Mouse (Mus musculus) CH12.LX (cell line): ENCODE data around the gene Cpne9.

Experiments used
- BHLHE40 ChIP-seq: IDR thresholded peaks from 2 replicates; pipeline ENCODE4 v1.6.1; 2011; ENCODE audit warnings: mild to moderate bottlenecking, low read depth, low read length, improper control_type of control experiment
- CTCF ChIP-seq, 2 experiments: IDR thresholded peaks in 1 of 2; conservative IDR thresholded peaks in 1 of 2; 2 replicates each; pipeline ENCODE4 v1.5.1; 2011 to 2012; ENCODE audit warnings: low read depth in 2 of 2, low read length in 2 of 2, improper control_type of control experiment in 1 of 2, inconsistent platforms in 1 of 2, mild to moderate bottlenecking in 1 of 2, moderate library complexity in 1 of 2
- EP300 ChIP-seq: IDR thresholded peaks from 2 replicates; pipeline ENCODE4 v1.6.1; 2011; ENCODE audit warnings: low read length, improper control_type of control experiment
- IRF4 ChIP-seq: IDR thresholded peaks from 2 replicates; pipeline ENCODE4 v1.6.1; 2014; ENCODE audit warnings: low read depth, mild to moderate bottlenecking, inconsistent platforms, low read length, improper control_type of control experiment
- POLR2A ChIP-seq: IDR thresholded peaks from 2 replicates; pipeline ENCODE4 v1.6.1; 2011; ENCODE audit warnings: low read depth, mild to moderate bottlenecking, improper control_type of control experiment, low read length
- RAD21 ChIP-seq: IDR thresholded peaks from 2 replicates; pipeline ENCODE4 v1.6.1; 2011; ENCODE audit warnings: low read depth, mild to moderate bottlenecking, low read length, improper control_type of control experiment, moderate library complexity
- SIN3A ChIP-seq: IDR thresholded peaks from 2 replicates; pipeline ENCODE4 v1.6.1; 2012; ENCODE audit warnings: low read length, improper control_type of control experiment, inconsistent platforms
- TBP ChIP-seq: conservative IDR thresholded peaks from 2 replicates; pipeline ENCODE4 v1.6.1; 2011; ENCODE audit warnings: low read depth, low read length, improper control_type of control experiment
- TCF12 ChIP-seq: IDR thresholded peaks from 2 replicates; pipeline ENCODE4 v1.6.1; 2014; ENCODE audit warnings: low read depth, mild to moderate bottlenecking, inconsistent platforms, low read length, improper control_type of control experiment
- ZNF384 ChIP-seq: IDR thresholded peaks from 2 replicates; pipeline ENCODE4 v1.6.1; 2012; ENCODE audit warnings: low read depth, low read length, improper control_type of control experiment, inconsistent platforms

DNA sequence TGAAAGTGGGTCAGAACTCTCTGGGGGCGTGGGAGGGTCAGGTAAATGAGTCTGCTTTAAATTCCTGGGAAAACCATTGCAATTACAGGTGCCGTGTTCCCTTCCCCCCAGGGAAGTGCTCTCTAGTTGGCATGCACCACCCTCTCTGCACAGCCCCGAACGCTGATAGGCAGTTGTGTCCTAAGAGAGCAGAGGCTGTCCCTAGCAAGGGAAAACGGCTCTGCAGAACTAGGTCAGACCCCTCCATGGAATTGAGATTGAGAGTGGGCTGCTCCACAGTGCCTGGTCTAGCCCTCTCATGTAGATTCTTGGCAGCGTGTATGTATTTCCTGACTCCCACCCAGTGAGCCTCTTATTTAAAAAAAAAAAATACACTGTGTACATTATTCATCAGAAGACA lies 18.6 kb upstream of the Cpne9 start:
- TF ChIP-seq POLR2A (no peak), CTCF (conservative IDR thresholded peaks at IDR 0.05 in 1 of 2, IDR thresholded peaks at IDR 0.05 in 1 of 2; ENCODE audit: low read depth in 2 of 2, low read length in 2 of 2) (no peak), TCF12 (no peak), EP300 (no peak), IRF4 (no peak), RAD21 (no peak), TBP (no peak), ZNF384 (no peak), BHLHE40 (no peak), SIN3A (no peak)
